Mouse (Mus musculus): ENCODE measurements around the gene Enkd1. TPM values are rescaled to one million over a fixed set of nuclear protein-coding genes. Genes with fewer than 3 reads are reported as not detected.

Enkd1 gene
- polyA plus RNA-seq, 1 experiment = 9.1 TPM

DNA sequence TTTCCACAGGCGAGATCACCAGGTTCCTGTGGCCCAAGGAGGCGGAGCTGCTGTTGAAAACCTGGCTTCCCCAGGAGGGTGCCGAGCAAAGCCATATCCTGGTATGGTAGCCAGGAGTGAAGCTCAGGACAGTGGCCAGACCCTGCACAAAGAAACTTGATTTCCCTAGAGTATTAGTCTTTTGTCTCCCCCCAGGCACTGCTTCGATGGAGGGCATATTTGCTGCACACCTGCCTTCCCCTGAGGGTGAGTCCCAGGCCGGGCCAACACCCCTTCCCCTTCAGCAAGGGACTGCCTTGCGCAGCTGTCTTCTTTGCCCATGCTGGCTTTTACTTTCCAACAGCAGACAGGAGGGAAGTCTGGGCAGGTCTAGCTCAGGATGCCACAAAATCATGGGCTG is 21.5 kb downstream of the Enkd1 start:
- H3K4me3 ChIP-seq (ENCODE audit: insufficient read depth, low read length) = no peak overlapping the region
- H3K27ac ChIP-seq (ENCODE audit: insufficient read depth, low read length) = no peak overlapping the region
- no peaks in the 10 kb centered on the region for H3K4me1 ChIP-seq (ENCODE audit: control insufficient read depth, insufficient read depth, low read length)
- TF ChIP-seq CTCF (IDR thresholded peaks at IDR 0.05; ENCODE audit: borderline replicate concordance, insufficient read depth, low read length) (no peak), POLR2A (IDR thresholded peaks at IDR 0.05; ENCODE audit: low read depth, low read length) (no peak)

DNA sequence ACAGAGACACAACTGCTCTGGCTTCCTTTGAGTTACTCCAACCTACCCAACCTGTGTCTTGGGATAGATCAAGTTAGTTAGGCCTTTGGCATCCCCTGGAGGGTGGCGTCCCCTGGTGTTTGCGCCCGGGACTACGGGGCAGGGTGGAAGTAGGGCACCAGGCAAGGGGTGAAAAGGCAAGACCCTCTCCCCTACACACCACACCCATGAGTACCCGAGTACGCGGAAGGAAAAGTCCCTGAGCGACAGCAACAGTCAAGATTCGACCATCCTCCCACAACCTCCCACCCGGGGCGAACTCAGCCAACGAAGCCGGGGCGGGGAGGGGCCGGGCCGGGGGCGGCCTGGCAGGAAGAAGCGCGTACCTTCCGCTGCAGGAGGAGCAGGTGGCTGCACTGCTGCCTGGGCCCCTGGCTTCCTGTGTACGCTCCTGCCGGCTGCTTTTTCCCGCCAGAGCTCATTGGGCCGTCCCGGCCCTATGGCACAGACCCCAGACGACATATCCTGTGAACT is 22.2 kb downstream of the Enkd1 start, which contains the start of gene Carmil2:
Carmil2 (plus strand) TSS at position 479 of the 513 bp plus-strand sequence.
- Histone ChIP-seq H3K4me1 (ENCODE audit: control insufficient read depth, insufficient read depth, low read length) (no peaks in the 10 kb centered on the region), H3K27ac (ENCODE audit: insufficient read depth, low read length) (no peak within 1 kb of the TSS), H3K4me3 (ENCODE audit: insufficient read depth, low read length) (no peak within 1 kb of the TSS)
- TF ChIP-seq POLR2A (IDR thresholded peaks at IDR 0.05; ENCODE audit: low read depth, low read length) (no peak), CTCF (IDR thresholded peaks at IDR 0.05; ENCODE audit: borderline replicate concordance, insufficient read depth, low read length) (peak; percentile 67)

DNA sequence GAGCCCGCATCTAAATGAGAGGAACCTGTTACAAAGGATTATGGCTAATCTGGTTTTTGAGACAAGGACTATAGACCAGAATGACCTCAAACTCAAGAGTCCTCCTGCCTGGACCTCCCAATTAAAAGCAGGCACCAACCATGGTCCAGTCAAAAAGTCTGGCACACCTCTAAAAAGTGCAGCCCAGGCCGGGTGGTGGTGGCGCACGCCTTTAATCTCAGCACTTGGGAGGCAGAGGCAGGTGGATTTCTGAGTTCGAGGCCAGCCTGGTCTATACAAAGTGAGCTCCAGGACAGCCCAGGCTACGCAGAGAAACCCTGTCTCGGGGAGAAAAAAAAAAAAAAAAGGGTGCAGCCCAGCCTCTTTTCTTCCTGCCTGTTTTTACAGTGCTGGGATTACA is 22.7 kb downstream of the Enkd1 start:
- no peaks in the 10 kb centered on the region for H3K4me1 ChIP-seq (ENCODE audit: control insufficient read depth, insufficient read depth, low read length)
- no peak overlapping the region for H3K27ac ChIP-seq (ENCODE audit: insufficient read depth, low read length)
- TF ChIP-seq CTCF (IDR thresholded peaks at IDR 0.05; ENCODE audit: borderline replicate concordance, insufficient read depth, low read length) (no peak), POLR2A (IDR thresholded peaks at IDR 0.05; ENCODE audit: low read depth, low read length) (no peak)
- no peak overlapping the region for H3K4me3 ChIP-seq (ENCODE audit: insufficient read depth, low read length)

DNA sequence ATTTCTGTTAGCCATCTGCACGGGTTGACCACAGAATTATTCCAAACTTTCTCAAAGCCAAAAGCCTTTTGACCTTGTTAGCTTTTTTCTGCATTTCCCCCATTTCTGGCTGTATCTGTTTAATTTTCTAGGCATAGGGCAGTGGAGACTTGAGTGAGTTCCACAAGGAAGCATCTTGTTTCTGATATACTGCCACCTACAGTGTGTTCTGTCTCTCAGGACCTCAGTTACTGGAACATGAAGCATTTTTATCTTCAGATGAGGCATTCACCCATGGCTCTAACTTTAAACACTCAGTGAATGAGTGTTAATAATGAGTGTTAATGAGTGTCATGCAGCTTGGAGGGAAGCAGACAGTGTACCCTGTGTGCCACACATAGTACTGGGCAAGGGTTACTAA is 30.1 kb downstream of the Enkd1 start:
- Histone ChIP-seq H3K4me1 (ENCODE audit: control insufficient read depth, insufficient read depth, low read length) (no peaks in the 10 kb centered on the region), H3K27ac (ENCODE audit: insufficient read depth, low read length) (no peak overlapping the region), H3K4me3 (ENCODE audit: insufficient read depth, low read length) (no peak overlapping the region)
- TF ChIP-seq CTCF (IDR thresholded peaks at IDR 0.05; ENCODE audit: borderline replicate concordance, insufficient read depth, low read length) (no peak), POLR2A (IDR thresholded peaks at IDR 0.05; ENCODE audit: low read depth, low read length) (no peak)

DNA sequence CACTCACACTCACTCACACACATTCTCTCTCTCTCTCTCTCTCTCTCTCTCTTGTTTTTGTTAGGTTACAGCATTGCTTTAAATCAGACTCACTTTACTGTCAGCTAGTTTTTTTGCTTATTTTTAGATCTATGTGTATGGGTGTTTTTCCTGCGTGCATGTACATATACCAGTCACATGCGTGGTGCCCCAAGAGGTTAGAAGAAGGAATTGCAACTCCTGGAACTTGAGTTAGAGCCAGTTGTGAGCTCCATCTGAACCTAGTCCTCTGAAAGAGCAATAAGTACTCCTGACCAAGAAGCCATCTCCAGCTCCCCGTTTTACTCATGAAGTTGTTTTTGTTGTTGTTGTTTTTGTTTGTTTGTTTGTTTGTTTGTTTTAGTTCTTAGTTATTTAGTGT is 46.8 kb downstream of the Enkd1 start:
- TF ChIP-seq POLR2A (IDR thresholded peaks at IDR 0.05; ENCODE audit: low read depth, low read length) (no peak), CTCF (IDR thresholded peaks at IDR 0.05; ENCODE audit: borderline replicate concordance, insufficient read depth, low read length) (no peak)
- no peak overlapping the region for H3K4me3 ChIP-seq (ENCODE audit: insufficient read depth, low read length)
- H3K4me1 ChIP-seq (ENCODE audit: control insufficient read depth, insufficient read depth, low read length) = no peaks in the 10 kb centered on the region
- H3K27ac ChIP-seq (ENCODE audit: insufficient read depth, low read length) = no peak overlapping the region

DNA sequence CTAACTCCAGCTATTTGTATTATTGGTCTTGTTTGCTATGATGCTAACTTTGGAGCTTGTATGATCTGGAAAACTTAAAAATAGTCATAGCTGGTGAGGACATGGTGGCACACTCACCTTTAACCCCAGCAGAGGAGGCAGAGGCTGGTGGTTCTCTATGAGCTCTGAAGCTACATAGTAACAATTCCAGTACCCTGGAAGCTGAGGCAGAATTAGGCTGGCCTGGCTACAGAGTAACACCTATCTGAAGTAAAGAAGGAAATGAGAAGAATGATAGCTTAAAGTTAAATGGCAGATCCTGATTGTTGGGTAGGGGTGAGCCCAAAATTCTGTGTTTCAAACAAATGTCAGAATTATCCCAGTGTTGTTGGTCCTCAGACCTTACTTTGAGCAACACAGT is 50.4 kb downstream of the Enkd1 start:
- Histone ChIP-seq H3K4me1 (ENCODE audit: control insufficient read depth, insufficient read depth, low read length) (no peaks in the 10 kb centered on the region), H3K4me3 (ENCODE audit: insufficient read depth, low read length) (no peak overlapping the region), H3K27ac (ENCODE audit: insufficient read depth, low read length) (no peak overlapping the region)
- TF ChIP-seq POLR2A (IDR thresholded peaks at IDR 0.05; ENCODE audit: low read depth, low read length) = no peak
- TF ChIP-seq CTCF (IDR thresholded peaks at IDR 0.05; ENCODE audit: borderline replicate concordance, insufficient read depth, low read length) = no peak

Other genes starting within 250 kb of the Enkd1 start
- 8.5 and 10.0 TPM in 2 replicates for gene Tppp3, start 236.7 kb downstream of the Enkd1 start, polyA plus RNA-seq (2011; ENCODE audit: insufficient read length, low read depth, missing spikeins)
- 21.5 and 24.7 TPM in 2 replicates for gene Zdhhc1, start 211.3 kb downstream of the Enkd1 start, polyA plus RNA-seq (2011; ENCODE audit: insufficient read length, low read depth, missing spikeins)
- 0.28 and 0.35 TPM in 2 replicates for gene Hsd11b2, start 189.5 kb downstream of the Enkd1 start, polyA plus RNA-seq (2011; ENCODE audit: insufficient read length, low read depth, missing spikeins)
- 134 and 138 TPM in 2 replicates for gene Atp6v0d1, start 142.2 kb downstream of the Enkd1 start, polyA plus RNA-seq (2011; ENCODE audit: insufficient read length, low read depth, missing spikeins)
- 31.7 and 40.8 TPM in 2 replicates for gene Ripor1, start 103.0 kb downstream of the Enkd1 start, polyA plus RNA-seq (2011; ENCODE audit: insufficient read length, low read depth, missing spikeins)
- 55.2 and 69.7 TPM in 2 replicates for gene Ctcf, start 71.6 kb downstream of the Enkd1 start, polyA plus RNA-seq (2011; ENCODE audit: insufficient read length, low read depth, missing spikeins)
- not detected in 2 replicates for gene Agrp, start 70.8 kb downstream of the Enkd1 start, polyA plus RNA-seq (2011; ENCODE audit: insufficient read length, low read depth, missing spikeins)
- 0.42 and 0.58 TPM in 2 replicates for gene Carmil2, start 21.9 kb downstream of the Enkd1 start, polyA plus RNA-seq (2011; ENCODE audit: insufficient read length, low read depth, missing spikeins)
- gene Acd, start 7.1 kb downstream of the Enkd1 start, polyA plus RNA-seq (2011; ENCODE audit: insufficient read length, low read depth, missing spikeins) = 24.6 and 26.5 TPM in 2 replicates
- gene Pard6a, start 7.1 kb downstream of the Enkd1 start, polyA plus RNA-seq (2011; ENCODE audit: insufficient read length, low read depth, missing spikeins) = 7.9 and 15.8 TPM in 2 replicates
- gene 4933405L10Rik, start 555 bp downstream of the Enkd1 start, polyA plus RNA-seq (2011; ENCODE audit: insufficient read length, low read depth, missing spikeins) = not detected in 2 replicates
- 4.7 and 5.6 TPM in 2 replicates for gene Gfod2, start 50.5 kb upstream of the Enkd1 start, polyA plus RNA-seq (2011; ENCODE audit: insufficient read length, low read depth, missing spikeins)
- gene Ranbp10, start 119.1 kb upstream of the Enkd1 start, polyA plus RNA-seq (2011; ENCODE audit: insufficient read length, low read depth, missing spikeins) = 18.4 and 18.6 TPM in 2 replicates
- not detected in 2 replicates for gene Tsnaxip1, start 119.5 kb upstream of the Enkd1 start, polyA plus RNA-seq (2011; ENCODE audit: insufficient read length, low read depth, missing spikeins)
- gene Cenpt, start 145.1 kb upstream of the Enkd1 start, polyA plus RNA-seq (2011; ENCODE audit: insufficient read length, low read depth, missing spikeins) = 35.4 and 40.3 TPM in 2 replicates
- 22.1 and 22.6 TPM in 2 replicates for gene Thap11, start 146.9 kb upstream of the Enkd1 start, polyA plus RNA-seq (2011; ENCODE audit: insufficient read length, low read depth, missing spikeins)
- gene Nutf2, start 152.4 kb upstream of the Enkd1 start, polyA plus RNA-seq (2011; ENCODE audit: insufficient read length, low read depth, missing spikeins) = 90.4 and 119 TPM in 2 replicates
- 45.5 and 51.8 TPM in 2 replicates for gene Edc4, start 172.7 kb upstream of the Enkd1 start, polyA plus RNA-seq (2011; ENCODE audit: insufficient read length, low read depth, missing spikeins)
- gene Nrn1l, start 185.4 kb upstream of the Enkd1 start, polyA plus RNA-seq (2011; ENCODE audit: insufficient read length, low read depth, missing spikeins) = 1.1 and 1.2 TPM in 2 replicates
- 28.9 and 30.5 TPM in 2 replicates for gene Pskh1, start 192.2 kb upstream of the Enkd1 start, polyA plus RNA-seq (2011; ENCODE audit: insufficient read length, low read depth, missing spikeins)
- not detected in 2 replicates for gene Ctrl, start 225.7 kb upstream of the Enkd1 start, polyA plus RNA-seq (2011; ENCODE audit: insufficient read length, low read depth, missing spikeins)
- 27.1 and 30.5 TPM in 2 replicates for gene Psmb10, start 230.2 kb upstream of the Enkd1 start, polyA plus RNA-seq (2011; ENCODE audit: insufficient read length, low read depth, missing spikeins)
- 2.3 and 3.9 TPM in 2 replicates for gene Lcat, start 235.2 kb upstream of the Enkd1 start, polyA plus RNA-seq (2011; ENCODE audit: insufficient read length, low read depth, missing spikeins)